Mouse (Mus musculus) hindbrain, postnatal 0 days (tissue): ENCODE data around the gene Slc22a18. TPM values are rescaled to one million over a fixed set of nuclear protein-coding genes. Genes with fewer than 3 reads are reported as not detected.
"Not testable (repeated sequence)": the region's sequence is repeated elsewhere in the genome, so short reads cannot be mapped to it uniquely, and the experiment has no call there.

Source experiments
- ATAC-seq: fragments of 200-750 bp; cut with Nextera tagmentation; 2 replicates; pipeline ENCODE4 v1.8.0; 2017; ENCODE audit warnings: mild to moderate bottlenecking, moderate TSS enrichment, moderate library complexity
- DNase-seq: peaks from one replicate; pipeline ENCODE4 v3.0.0-alpha.2; 2015; ENCODE audit warnings: low spot score
- H3K27ac ChIP-seq: fragments of 300-500 bp; sonication (generic); 2 replicates; pipeline ENCODE4 v1.5.1; 2014; ENCODE audit warnings: mild to moderate bottlenecking
- H3K27me3 ChIP-seq: fragments of 300-500 bp; sonication (generic); 2 replicates; pipeline ENCODE4 v1.6.1; 2014; ENCODE audit warnings: low read length, mixed read lengths; ENCODE audit not compliant: insufficient read depth
- H3K36me3 ChIP-seq: fragments of 300-500 bp; sonication (generic); 2 replicates; pipeline ENCODE4 v1.6.1; 2014; ENCODE audit warnings: low read length, mixed read lengths; ENCODE audit not compliant: insufficient read depth
- H3K4me1 ChIP-seq: fragments of 300-500 bp; sonication (generic); 2 replicates; pipeline ENCODE4 v1.6.1; 2014; ENCODE audit warnings: antibody characterized with exemption, low read length, mixed read lengths; ENCODE audit not compliant: insufficient read depth
- H3K4me2 ChIP-seq: fragments of 300-500 bp; sonication (generic); 2 replicates; pipeline ENCODE4 v1.6.1; 2014; ENCODE audit warnings: low read depth, mild to moderate bottlenecking, low read length, moderate library complexity, mixed read lengths
- H3K4me3 ChIP-seq: fragments of 300-500 bp; sonication (generic); 2 replicates; pipeline ENCODE4 v1.5.1; 2014; ENCODE audit warnings: low read length
- H3K9ac ChIP-seq: fragments of 300-500 bp; sonication (generic); replicated peaks from 2 replicates; pipeline ENCODE4 v1.6.1; 2014; ENCODE audit warnings: mild to moderate bottlenecking, low read length, moderate library complexity, mixed read lengths
- H3K9me3 ChIP-seq: fragments of 300-500 bp; sonication (generic); 2 replicates; pipeline ENCODE4 v1.6.1; 2016; ENCODE audit warnings: low read length, mixed read lengths
- CTCF ChIP-seq: IDR thresholded peaks from 2 replicates; pipeline ENCODE4 v1.5.1; 2016; ENCODE audit warnings: antibody characterized with exemption, control low read depth, low read depth
- WGBS: fragments of 180-500 bp; shearing (Covaris S2); extraction: QIAGEN DNeasy Blood & Tissue Kit; methylation state at CpG from one replicate; pipeline ENCODE4 v1.1.7; 2014; 5-methylcytosine and 5-hydroxymethylcytosine counted together
- polyA plus RNA-seq: library from polyadenylated mRNA; unstranded; fragments of >200 nt; fragmentation: Nextera tagmentation; extraction: Ambion mirVana; gene quantifications from 2 replicates; pipeline ENCODE4 v1.2.1, GENCODE M21; 2015
- total RNA-seq: library from RNA; depleted of rRNA; stranded (reverse); fragments of >200 nt; gene quantifications from 2 replicates; pipeline ENCODE4 v1.2.3, GENCODE M21; 2014; rRNA removed

Slc22a18 gene
- total and polyA plus RNA-seq, 2 experiments from 2014 or later, result 0.58 to 0.90 TPM

DNA sequence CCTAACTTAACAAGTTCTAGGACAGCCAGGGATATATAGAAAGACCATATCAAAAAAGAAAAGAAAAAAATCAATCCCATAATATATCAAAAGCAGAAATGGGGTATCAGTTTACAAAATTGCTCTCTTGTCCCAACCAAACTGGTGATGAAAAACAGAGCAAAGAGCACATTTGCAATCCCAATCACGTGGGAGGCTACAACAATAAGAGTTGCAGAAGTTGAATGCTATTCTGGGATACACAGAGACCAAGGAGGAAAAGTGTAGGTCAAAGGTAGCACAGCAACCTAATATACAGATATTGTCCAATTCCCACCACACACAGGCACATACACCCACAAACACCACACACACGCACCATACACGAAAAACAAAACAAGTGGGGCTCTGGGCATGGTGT, 62.7 kb downstream of the Slc22a18 start:
- H3K27me3 ChIP-seq, result no peaks in the 10 kb centered on the region
- no peak for ATAC-seq
- TF ChIP-seq CTCF, result no peak
- H3K27ac ChIP-seq, result no peak overlapping the region
- H3K4me2 ChIP-seq, result no peak overlapping the region
- H3K4me3 ChIP-seq, result no peak overlapping the region
- no peak for DNase-seq
- 96% methylated on average over 3 of the region's 3 CpGs for WGBS
- no peaks in the 10 kb centered on the region for H3K9me3 ChIP-seq
- no peak overlapping the region for H3K9ac ChIP-seq
- H3K4me1 ChIP-seq, result no peaks in the 10 kb centered on the region
- peaks cover 60% of the 10 kb centered on the region for H3K36me3 ChIP-seq

DNA sequence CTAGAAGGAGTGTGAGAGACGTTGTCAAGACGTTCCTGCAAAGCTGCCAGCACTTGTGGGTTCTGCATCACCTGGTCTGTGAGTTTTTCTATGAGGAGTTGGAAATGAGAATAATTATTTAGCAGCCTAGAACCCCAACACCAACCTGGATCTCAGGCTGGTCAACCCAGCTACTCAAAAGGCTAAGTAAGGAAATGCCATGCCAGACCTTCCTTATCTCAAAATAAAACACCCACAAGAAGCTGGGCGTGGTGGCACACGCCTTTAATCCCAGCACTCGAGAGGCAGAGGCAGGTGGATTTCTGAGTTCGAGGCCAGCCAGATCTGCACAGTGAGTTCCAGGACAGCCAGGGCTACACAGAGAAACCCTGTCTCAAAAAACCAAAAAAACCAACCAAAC, 64.7 kb downstream of the Slc22a18 start:
- not testable (repeated sequence) for ATAC-seq, H3K4me3 ChIP-seq, H3K9ac ChIP-seq, H3K27me3 ChIP-seq, DNase-seq, H3K27ac ChIP-seq, H3K4me2 ChIP-seq, H3K9me3 ChIP-seq, H3K4me1 ChIP-seq
- 94% methylated on average over 6 of the region's 6 CpGs for WGBS
- H3K36me3 ChIP-seq, result peaks cover 47% of the 10 kb centered on the region

DNA sequence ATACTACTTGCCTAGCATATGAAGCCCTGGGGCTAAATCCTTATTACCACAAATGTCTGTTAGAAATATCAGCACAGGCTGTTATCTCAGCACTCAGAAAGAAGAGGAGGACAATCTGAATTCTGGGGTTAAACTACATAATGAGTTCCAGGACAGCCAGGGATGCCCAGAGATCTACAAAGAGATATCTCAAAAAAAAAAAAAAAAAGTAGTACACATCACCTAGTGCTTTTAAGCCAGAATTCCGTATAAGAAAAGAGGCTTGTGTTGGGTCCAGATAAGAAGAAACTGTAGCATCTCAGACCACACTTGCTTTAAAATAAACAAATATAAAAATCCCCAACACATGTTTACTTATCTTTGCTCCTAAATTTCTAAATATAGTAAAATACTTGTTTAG, 65.1 kb downstream of the Slc22a18 start:
- ATAC-seq, result no peak
- H3K27me3 ChIP-seq, result no peaks in the 10 kb centered on the region
- no peak overlapping the region for H3K4me3 ChIP-seq
- no peaks in the 10 kb centered on the region; the same call in 1 of the 2 replicates for H3K4me1 ChIP-seq
- peaks cover 47% of the 10 kb centered on the region for H3K36me3 ChIP-seq
- no peaks in the 10 kb centered on the region for H3K9me3 ChIP-seq
- WGBS, result 84% methylated on average over 1 of the region's 1 CpGs
- H3K27ac ChIP-seq, result no peak overlapping the region
- H3K9ac ChIP-seq, result no peak overlapping the region
- DNase-seq, result no peak
- no peak overlapping the region for H3K4me2 ChIP-seq
- no peak for TF ChIP-seq CTCF

DNA sequence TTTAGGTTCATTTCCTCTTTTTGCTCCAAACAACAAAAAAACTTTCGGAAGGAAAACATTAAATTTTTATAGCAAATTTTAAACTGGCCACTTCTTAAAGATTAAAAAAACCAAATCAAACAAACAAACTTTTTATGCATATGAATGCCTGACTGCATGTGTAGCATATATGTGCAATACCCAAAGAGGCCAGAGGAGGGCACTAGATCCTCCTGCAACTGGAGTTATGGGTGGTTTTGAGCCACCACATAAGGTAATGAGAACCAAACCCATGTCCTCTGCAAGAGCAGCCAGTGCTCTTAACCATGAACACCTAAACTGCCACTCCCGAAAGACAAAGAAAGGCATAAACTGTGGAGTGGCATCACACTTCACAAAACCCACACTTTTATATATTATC, 70.8 kb downstream of the Slc22a18 start:
- Histone ChIP-seq H3K27me3 (no peaks in the 10 kb centered on the region), H3K4me2 (no peak overlapping the region), H3K9ac (no peak overlapping the region), H3K36me3 (peaks cover under 1% of the 10 kb centered on the region; the same call in 1 of the 2 replicates), H3K4me3 (no peak overlapping the region), H3K27ac (no peak overlapping the region), H3K9me3 (no peaks in the 10 kb centered on the region), H3K4me1 (peaks cover 3% of the 10 kb centered on the region; the same call in 1 of the 2 replicates)
- TF ChIP-seq CTCF, result peak; percentile 69
- DNase-seq (peak; percentile 49), ATAC-seq (no peak)
- WGBS, result 93% methylated on average over 2 of the region's 2 CpGs

DNA sequence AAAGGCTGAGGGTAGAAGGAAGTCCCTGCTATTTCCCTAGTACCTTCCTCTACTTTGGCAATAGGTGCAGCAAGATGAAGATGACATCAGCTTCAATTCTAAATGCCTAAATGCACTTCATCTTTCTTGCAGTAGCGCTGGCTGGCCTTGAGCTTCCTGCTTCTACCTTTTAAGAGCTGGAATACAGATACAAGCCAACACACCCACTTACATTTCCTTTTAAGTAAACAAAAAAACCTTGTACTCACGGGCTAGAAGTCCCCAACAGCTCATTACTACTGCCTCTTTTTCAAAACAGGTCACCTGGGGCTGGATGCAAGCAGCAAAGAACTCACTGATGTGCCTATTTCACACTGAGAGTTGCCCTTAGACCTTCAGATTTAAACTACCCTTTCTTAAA, 73.0 kb downstream of the Slc22a18 start:
- Histone ChIP-seq H3K36me3 (no peaks in the 10 kb centered on the region), H3K4me3 (no peak overlapping the region), H3K9me3 (no peaks in the 10 kb centered on the region), H3K27me3 (no peaks in the 10 kb centered on the region), H3K4me1 (peaks cover 3% of the 10 kb centered on the region; the same call in 1 of the 2 replicates), H3K9ac (no peak overlapping the region), H3K4me2 (no peak overlapping the region), H3K27ac (no peak overlapping the region)
- TF ChIP-seq CTCF, result no peak
- DNase-seq (no peak), ATAC-seq (no peak)
- WGBS, result 66% methylated on average over 2 of the region's 2 CpGs

DNA sequence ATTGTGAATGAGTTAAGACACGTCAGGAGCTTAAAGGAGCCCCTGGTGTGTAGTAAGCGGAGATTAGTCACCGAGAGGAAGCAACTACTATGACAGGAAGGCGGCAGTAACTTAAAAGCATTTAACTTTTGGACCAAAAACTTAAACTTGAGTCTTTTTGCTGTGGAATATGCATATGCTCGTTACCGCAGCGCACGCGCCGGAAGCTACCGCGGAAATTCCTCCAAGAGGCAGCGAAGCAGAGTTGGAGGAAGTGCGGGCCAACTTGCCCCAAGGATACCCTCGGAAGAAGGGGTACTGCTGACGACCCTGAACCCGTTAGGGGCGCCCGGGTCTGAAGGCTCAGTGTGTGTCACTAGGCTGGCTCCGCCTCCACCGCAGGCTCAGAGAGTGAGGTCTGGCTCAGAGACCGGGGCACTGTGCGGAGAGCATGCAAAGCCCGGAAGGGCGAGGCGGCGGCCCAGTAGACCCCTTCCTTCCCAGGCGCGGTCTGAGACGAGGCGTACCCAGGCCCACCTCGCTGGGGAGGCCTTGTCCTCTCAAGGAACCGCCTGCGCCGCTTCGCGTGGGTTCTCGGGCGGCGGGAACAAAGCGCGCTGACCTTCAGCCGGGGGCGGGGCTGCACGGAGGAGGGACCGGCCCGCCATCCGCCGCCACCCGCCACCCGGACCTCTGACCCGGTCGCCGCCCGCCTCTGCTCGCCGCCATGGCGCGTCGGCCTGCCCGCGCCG, 74.9 kb downstream of the Slc22a18 start:
- Histone ChIP-seq H3K27me3 (no peaks in the 10 kb centered on the region), H3K9ac (peak overlapping the region; percentile 85), H3K36me3 (no peaks in the 10 kb centered on the region), H3K4me2 (peak overlapping the region; percentile 84), H3K4me3 (peak overlapping the region; percentile 94), H3K9me3 (no peaks in the 10 kb centered on the region), H3K4me1 (0 out of 2 replicates have a peak, but pooled peaks cover 3% of the 10 kb centered on the region), H3K27ac (peak overlapping the region; percentile 92)
- ATAC-seq (peak; percentile 81), DNase-seq (peak; percentile 52)
- no peak for TF ChIP-seq CTCF
- WGBS, result 3% methylated on average over 54 of the region's 63 CpGs

Other genes with a start within 250 kb of the Slc22a18 start
- gene Cdkn1c, start 12.7 kb upstream of the Slc22a18 start, total RNA-seq, result 127 and 139 TPM in 2 replicates
- gene Cdkn1c, start 12.7 kb upstream of the Slc22a18 start, polyA plus RNA-seq, result 144 and 150 TPM in 2 replicates
- 0.52 TPM in 1 of 2 replicates, not detected in the other for gene Phlda2, start 29.4 kb downstream of the Slc22a18 start, total RNA-seq
- 0.66 and 0.73 TPM in 2 replicates for gene Phlda2, start 29.4 kb downstream of the Slc22a18 start, polyA plus RNA-seq
- gene Nap1l4, start 75.4 kb downstream of the Slc22a18 start, total RNA-seq, result 139 and 140 TPM in 2 replicates
- 251 and 253 TPM in 2 replicates for gene Nap1l4, start 75.4 kb downstream of the Slc22a18 start, polyA plus RNA-seq
- 32.4 and 35.4 TPM in 2 replicates for gene Cars, start 126.4 kb downstream of the Slc22a18 start, total RNA-seq
- 65.4 and 73.8 TPM in 2 replicates for gene Cars, start 126.4 kb downstream of the Slc22a18 start, polyA plus RNA-seq
- gene Tnfrsf26, start 155.0 kb downstream of the Slc22a18 start, total RNA-seq, result 0.47 and 0.54 TPM in 2 replicates
- gene Tnfrsf26, start 155.0 kb downstream of the Slc22a18 start, polyA plus RNA-seq, result 0.16 and 0.20 TPM in 2 replicates
- 2.9 and 4.8 TPM in 2 replicates for gene Tnfrsf22, start 175.9 kb downstream of the Slc22a18 start, total RNA-seq
- gene Tnfrsf22, start 175.9 kb downstream of the Slc22a18 start, polyA plus RNA-seq, result 4.5 and 5.1 TPM in 2 replicates
- gene Tnfrsf23, start 212.1 kb downstream of the Slc22a18 start, total RNA-seq, result 0.58 and 1.5 TPM in 2 replicates
- 0.74 and 1.1 TPM in 2 replicates for gene Tnfrsf23, start 212.1 kb downstream of the Slc22a18 start, polyA plus RNA-seq